Mouse (Mus musculus) macrophage (primary cell): ENCODE measurements around the gene Kdr. TPM values are rescaled to one million over a fixed set of nuclear protein-coding genes. Genes with fewer than 3 reads are reported as not detected.
A peak's percentile ranks its signal among the peaks of the same experiment; 100 is the strongest.

Experiments used
- H3K27ac ChIP-seq: fragments of 350-480 bp; formaldehyde crosslinking; 2 replicates; pipeline ENCODE4 v1.9.0; 2021
- H3K36me3 ChIP-seq: fragments of 350-480 bp; formaldehyde crosslinking; 2 replicates; pipeline ENCODE4 v1.9.0; 2021; ENCODE audit errors: inconsistent target
- H3K4me3 ChIP-seq: fragments of 350-480 bp; formaldehyde crosslinking; 2 replicates; pipeline ENCODE4 v1.9.0; 2021; ENCODE audit errors: inconsistent target
- H3K79me2 ChIP-seq: fragments of 350-480 bp; formaldehyde crosslinking; 2 replicates; pipeline ENCODE4 v1.9.0; 2021; ENCODE audit errors: inconsistent target
- WGBS: methylation state at CpG from one replicate; pipeline ENCODE4 v1.1.7; 2026; ENCODE audit warnings: inconsistent platforms; ENCODE audit not compliant: missing documents; 5-methylcytosine and 5-hydroxymethylcytosine counted together
- polyA plus RNA-seq: library from polyadenylated mRNA; stranded (reverse); fragments of 250-400 nt; gene quantifications from 3 replicates; pipeline ENCODE4 v1.2.4, GENCODE M21; 2018; ENCODE audit warnings: inconsistent platforms
- total RNA-seq, 78 experiments: library from RNA; depleted of rRNA; stranded (reverse); fragments of 250-400 nt; gene quantifications; 1 replicate in 9 of 78; 2 replicates in 24 of 78; 3 replicates in 43 of 78; 4 replicates in 2 of 78; pipeline ENCODE4 v1.2.4; 2018; ENCODE audit warnings: inconsistent platforms in 56 of 78

The Kdr gene
- total RNA-seq (2018; cell fraction: chromatin; rRNA removed), result 10 to 100 TPM in 12 of 26 experiments, 1 to 10 TPM in 14; 3.9 to 24.2 (median 9.2) TPM
- 10 to 100 TPM in 18 of 26 experiments, 1 to 10 TPM in 8; 6.7 to 33.5 (median 11.3) TPM for total RNA-seq (2018; cell fraction: cytosol; rRNA removed)
- 10 to 100 TPM; 14.2 to 74.0 (median 24.9) TPM for total RNA-seq (2018; cell fraction: nucleus; rRNA removed)
- polyA plus RNA-seq, result 4.9 to 13.8 TPM (median 5.8 TPM) in 3 replicates

DNA sequence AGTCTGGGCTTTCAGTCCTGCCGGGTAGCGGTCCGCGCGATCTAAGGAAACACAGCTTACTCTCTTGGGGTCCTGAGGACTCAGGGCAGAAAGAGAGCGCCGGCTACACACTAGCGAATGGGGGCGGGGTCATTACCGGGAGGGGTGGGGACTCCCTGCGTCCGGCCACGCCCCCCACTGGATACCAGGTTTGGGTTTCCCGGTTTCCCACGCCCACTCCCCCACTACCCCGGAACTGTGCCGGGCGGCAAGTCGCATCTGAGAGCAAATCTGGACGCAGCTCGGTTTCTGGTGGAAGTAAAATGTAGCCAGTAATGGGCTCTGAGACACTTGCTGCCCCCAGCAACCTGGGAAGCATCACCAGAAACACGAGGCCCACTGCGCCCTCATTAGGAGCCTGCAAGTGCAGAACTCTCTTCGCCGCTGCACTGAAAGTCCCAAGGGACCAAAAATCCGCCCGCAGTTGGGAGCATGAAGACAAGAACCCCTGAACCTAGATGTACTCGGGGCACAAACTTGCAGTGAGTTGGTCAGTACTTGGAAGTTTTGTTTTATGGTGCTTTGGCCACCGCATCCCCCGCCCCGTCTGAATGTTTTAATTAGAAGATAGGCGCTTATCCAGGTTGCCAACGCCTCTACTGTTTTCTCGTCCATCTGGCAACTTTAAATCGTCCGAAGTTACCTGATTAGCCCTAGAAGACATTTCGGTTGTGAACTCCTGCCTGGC is at the start of gene Kdr:
Gene Kdr, minus strand, starts transcription at position 85 of the 727 bp plus-strand sequence.
- WGBS, result 8% methylated on average over 35 of the region's 37 CpGs
- peak within 1 kb of the TSS; percentile 47 for H3K4me3 ChIP-seq

GRCm38 (mm10) chr5:76026805-76027204 is 48.5 kb upstream of the Kdr start:
- WGBS, result 95% methylated on average over 6 of the region's 6 CpGs
- no peaks in the 10 kb centered on the region for H3K36me3 ChIP-seq
- H3K27ac ChIP-seq, result no peak overlapping the region
- H3K4me3 ChIP-seq, result no peak overlapping the region
- H3K79me2 ChIP-seq, result no peaks in the 10 kb centered on the region

More for the DNA sequence above, at the start of gene Kdr:
- Histone ChIP-seq H3K27ac (peak within 1 kb of the TSS; percentile 48), H3K36me3 (no peaks in the 10 kb centered on the region), H3K79me2 (no peaks in the 10 kb centered on the region)

GRCm38 (mm10) chr5:76025996-76026665 is 47.9 kb upstream of the Kdr start:
- 58% methylated on average over 4 of the region's 4 CpGs for WGBS
- Histone ChIP-seq H3K4me3 (no peak overlapping the region), H3K36me3 (no peaks in the 10 kb centered on the region), H3K27ac (no peak overlapping the region), H3K79me2 (no peaks in the 10 kb centered on the region)

- WGBS, result 51% methylated on average over 14 of the region's 14 CpGs
- Histone ChIP-seq H3K27ac (no peak overlapping the region), H3K4me3 (no peak overlapping the region), H3K79me2 (no peaks in the 10 kb centered on the region), H3K36me3 (no peaks in the 10 kb centered on the region)
These were observed 44.9 kb upstream of the Kdr start for GRCm38 (mm10) chr5:76023011-76023773.

GRCm38 (mm10) chr5:76022436-76022835 is 44.2 kb upstream of the Kdr start:
- no peak overlapping the region for H3K27ac ChIP-seq
- 76% methylated on average over 6 of the region's 6 CpGs for WGBS
- no peaks in the 10 kb centered on the region for H3K79me2 ChIP-seq
- no peak overlapping the region for H3K4me3 ChIP-seq
- no peaks in the 10 kb centered on the region for H3K36me3 ChIP-seq

GRCm38 (mm10) chr5:76018321-76018720 is 40.1 kb upstream of the Kdr start:
- Histone ChIP-seq H3K27ac (no peak overlapping the region), H3K4me3 (no peak overlapping the region), H3K79me2 (no peaks in the 10 kb centered on the region), H3K36me3 (no peaks in the 10 kb centered on the region)
- WGBS, result 90% methylated on average over 5 of the region's 5 CpGs

DNA sequence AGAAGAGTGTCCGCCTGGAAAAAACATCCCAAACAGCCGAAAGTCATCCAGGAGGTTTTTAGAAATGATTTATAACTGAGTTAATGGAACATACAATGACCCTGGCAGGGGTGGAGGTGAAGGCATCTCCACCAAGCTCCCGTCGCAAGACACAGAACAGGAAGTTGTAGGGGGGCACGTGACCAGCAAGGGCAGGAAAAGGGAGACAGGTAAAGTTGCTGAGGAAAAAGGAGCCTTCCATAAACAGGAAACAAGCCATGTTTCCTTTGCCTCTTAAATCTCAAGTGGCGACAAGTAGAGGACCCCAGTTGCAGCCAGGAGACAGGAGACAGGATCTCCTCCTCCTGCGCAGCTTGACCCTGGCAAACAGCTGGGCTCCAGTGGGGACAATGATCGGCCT is 37.8 kb upstream of the Kdr start:
- no peaks in the 10 kb centered on the region for H3K79me2 ChIP-seq
- H3K4me3 ChIP-seq, result no peak overlapping the region
- WGBS, result 65% methylated on average over 8 of the region's 8 CpGs
- no peaks in the 10 kb centered on the region for H3K36me3 ChIP-seq
- no peak overlapping the region for H3K27ac ChIP-seq

GRCm38 (mm10) chr5:76013881-76014431 is 35.7 kb upstream of the Kdr start:
- H3K4me3 ChIP-seq, result no peak overlapping the region
- H3K36me3 ChIP-seq, result no peaks in the 10 kb centered on the region
- no peaks in the 10 kb centered on the region for H3K79me2 ChIP-seq
- no peak overlapping the region for H3K27ac ChIP-seq
- 52% methylated on average over 7 of the region's 7 CpGs for WGBS

DNA sequence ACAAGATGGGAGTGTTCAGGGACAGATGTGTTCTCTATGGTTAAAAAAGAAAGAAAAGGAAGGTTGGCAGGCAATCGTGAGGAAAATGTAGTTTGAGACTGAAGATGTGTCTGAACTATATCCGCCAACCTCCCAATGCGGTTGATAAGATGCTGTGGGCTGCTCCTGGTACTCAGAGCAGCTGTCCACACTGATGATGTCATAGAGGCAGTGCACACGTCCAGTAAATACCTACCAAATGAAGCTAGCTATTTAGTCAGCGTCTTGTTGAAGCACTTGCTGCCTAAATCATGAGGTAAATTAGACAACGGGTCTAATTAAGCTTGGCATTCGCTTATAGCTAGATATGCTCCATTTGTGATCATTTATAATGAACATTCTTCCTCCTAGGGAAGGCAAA is 28.1 kb upstream of the Kdr start:
- H3K4me3 ChIP-seq, result no peak overlapping the region
- H3K79me2 ChIP-seq, result no peaks in the 10 kb centered on the region
- H3K27ac ChIP-seq, result no peak overlapping the region
- 92% methylated on average over 7 of the region's 7 CpGs for WGBS
- H3K36me3 ChIP-seq, result no peaks in the 10 kb centered on the region

- no peaks in the 10 kb centered on the region for H3K79me2 ChIP-seq
- WGBS, result 78% methylated on average over 8 of the region's 8 CpGs
- no peaks in the 10 kb centered on the region for H3K36me3 ChIP-seq
- no peak overlapping the region for H3K4me3 ChIP-seq
- peak overlapping the region; percentile 44 for H3K27ac ChIP-seq
These were observed 12.0 kb upstream of the Kdr start for GRCm38 (mm10) chr5:75990212-75990611.

DNA sequence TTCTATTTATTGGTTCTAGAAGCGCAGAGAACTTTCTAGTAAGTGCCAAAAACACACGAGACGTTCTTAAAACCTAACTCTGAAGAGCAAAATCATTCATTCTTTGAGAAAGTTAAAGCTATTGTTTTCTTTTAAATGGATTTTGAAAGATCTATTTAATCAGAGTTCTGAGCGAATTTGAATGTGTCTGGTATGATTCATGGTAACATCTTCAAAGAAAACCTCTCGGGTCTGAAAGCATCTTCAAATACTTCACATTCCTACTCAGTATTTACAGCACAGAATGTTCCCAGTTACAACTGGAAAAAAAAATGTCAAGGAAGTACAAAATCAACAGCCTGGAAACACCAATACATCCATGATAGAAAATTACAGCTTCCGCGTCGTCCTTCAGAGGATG is 9.3 kb upstream of the Kdr start:
- 92% methylated on average over 8 of the region's 8 CpGs for WGBS
- no peaks in the 10 kb centered on the region for H3K36me3 ChIP-seq

DNA sequence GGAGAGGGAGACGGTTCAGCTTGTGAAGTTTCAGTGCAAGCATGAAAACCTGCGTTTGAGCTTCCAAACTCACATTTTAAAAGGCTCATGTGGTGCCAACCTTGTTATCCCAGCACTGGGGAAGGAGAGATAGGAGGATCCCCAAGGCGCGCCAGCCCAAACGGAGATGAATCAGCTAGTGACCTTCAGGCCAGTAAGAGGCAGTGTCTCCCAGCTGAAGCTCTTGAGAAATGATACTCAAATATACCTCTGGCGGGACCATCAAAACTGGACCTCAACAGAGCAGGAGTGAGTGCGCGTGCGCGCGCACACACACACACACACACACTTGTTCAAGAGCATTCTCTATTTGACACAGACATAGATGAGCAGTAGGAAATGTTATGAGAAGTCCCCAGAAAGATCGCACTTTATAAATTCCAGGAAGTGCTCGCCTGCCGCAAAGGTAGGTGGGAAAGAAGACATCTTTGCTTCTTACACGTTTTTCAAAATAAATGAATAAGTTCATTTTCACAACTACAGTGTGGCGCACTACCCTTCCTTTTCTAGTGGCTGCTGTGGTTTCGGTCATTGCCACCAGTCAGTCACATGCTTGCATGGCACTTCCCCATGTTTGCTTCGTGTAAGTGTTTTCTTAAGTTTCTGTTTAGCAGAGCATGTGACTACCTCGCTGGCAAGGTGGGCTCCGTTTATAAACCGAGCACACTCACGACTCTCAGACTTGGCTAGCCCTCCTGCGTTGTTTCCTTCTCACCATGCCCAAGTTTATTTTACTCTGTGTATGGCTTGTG is 2.5 kb upstream of the Kdr start:
- 47% methylated on average over 23 of the region's 23 CpGs for WGBS
- Histone ChIP-seq H3K4me3 (no peak overlapping the region), H3K27ac (peak overlapping the region; percentile 51)

More for the DNA sequence above, 9.3 kb upstream of the Kdr start:
- Histone ChIP-seq H3K79me2 (no peaks in the 10 kb centered on the region), H3K4me3 (no peak overlapping the region), H3K27ac (no peak overlapping the region)

GRCm38 (mm10) chr5:75979108-75979507 is 850 bp upstream of the Kdr start:
- Histone ChIP-seq H3K36me3 (no peaks in the 10 kb centered on the region), H3K4me3 (peak overlapping the region; percentile 47), H3K27ac (peak overlapping the region; percentile 48), H3K79me2 (no peaks in the 10 kb centered on the region)
- 35% methylated on average over 7 of the region's 8 CpGs for WGBS

More for the DNA sequence above, 2.5 kb upstream of the Kdr start:
- H3K79me2 ChIP-seq, result no peaks in the 10 kb centered on the region
- H3K36me3 ChIP-seq, result no peaks in the 10 kb centered on the region
